Mouse (Mus musculus): Measurements from ENCODE around the gene Tmod3.

- no peak for TF ChIP-seq ETS1 (IDR thresholded peaks at IDR 0.05; ENCODE audit: low read depth, low read length)
- TF ChIP-seq CTCF (IDR thresholded peaks at IDR 0.05 in 2 of 3, conservative IDR thresholded peaks at IDR 0.05 in 1 of 3; ENCODE audit: control insufficient read depth in 1 of 3, insufficient read depth in 1 of 3, low read depth in 2 of 3, low read length in 3 of 3, poor library complexity in 1 of 3, severe bottlenecking in 1 of 3): no peak
- TF ChIP-seq RCOR1 (IDR thresholded peaks at IDR 0.05; ENCODE audit: low read depth, low read length): no peak
- no peak for TF ChIP-seq POLR2A (IDR thresholded peaks at IDR 0.05; ENCODE audit: control insufficient read depth in 1 of 2, insufficient read depth in 1 of 2, low read depth in 1 of 2, low read length in 2 of 2, poor library complexity in 1 of 2)
- no peak for TF ChIP-seq NELFE (IDR thresholded peaks at IDR 0.05; ENCODE audit: low read depth, low read length)
- TF ChIP-seq ZNF384 (IDR thresholded peaks at IDR 0.05; ENCODE audit: low read depth, low read length): no peak
- no peak for TF ChIP-seq MAFK (IDR thresholded peaks at IDR 0.05; ENCODE audit: borderline replicate concordance, low read depth, low read length)
- TF ChIP-seq EP300 (IDR thresholded peaks at IDR 0.05; ENCODE audit: low read depth in 1 of 2, low read length in 2 of 2): no peak
- no peak for TF ChIP-seq E2F4 (IDR thresholded peaks at IDR 0.05; ENCODE audit: borderline replicate concordance, low read depth, low read length)
Measured at GRCm38 (mm10) chr9:75607496-75607895, 48.0 kb upstream of the Tmod3 start.

All from MEL (cell line).